Mouse (Mus musculus): ENCODE measurements around the gene Ppm1l. TPM values are rescaled to one million over a fixed set of nuclear protein-coding genes. Genes with fewer than 3 reads are reported as not detected.
A peak's percentile ranks its signal among the peaks of the same experiment; 100 is the strongest.

The Ppm1l gene
- polyA plus RNA-seq, 1 experiment, result 0.10 TPM

GRCm38 (mm10) chr3:69588101-69588760 is 271.6 kb downstream of the Ppm1l start:
- no peak overlapping the region for H3K4me3 ChIP-seq (replicated peaks)
- peaks cover 13% of the 10 kb centered on the region; the same call in 1 of the 2 replicates for H3K9me3 ChIP-seq
- H3K36me3 ChIP-seq (replicated peaks; ENCODE audit: low read length), result no peaks in the 10 kb centered on the region
- H3K27me3 ChIP-seq (replicated peaks), result no peaks in the 10 kb centered on the region
- TF ChIP-seq GATA1 (IDR thresholded peaks at IDR 0.05; ENCODE audit: borderline replicate concordance, low read length) (no peak), FLI1 (IDR thresholded peaks at IDR 0.05; ENCODE audit: low read length) (no peak)
- H3K4me1 ChIP-seq, result no peaks in the 10 kb centered on the region

DNA sequence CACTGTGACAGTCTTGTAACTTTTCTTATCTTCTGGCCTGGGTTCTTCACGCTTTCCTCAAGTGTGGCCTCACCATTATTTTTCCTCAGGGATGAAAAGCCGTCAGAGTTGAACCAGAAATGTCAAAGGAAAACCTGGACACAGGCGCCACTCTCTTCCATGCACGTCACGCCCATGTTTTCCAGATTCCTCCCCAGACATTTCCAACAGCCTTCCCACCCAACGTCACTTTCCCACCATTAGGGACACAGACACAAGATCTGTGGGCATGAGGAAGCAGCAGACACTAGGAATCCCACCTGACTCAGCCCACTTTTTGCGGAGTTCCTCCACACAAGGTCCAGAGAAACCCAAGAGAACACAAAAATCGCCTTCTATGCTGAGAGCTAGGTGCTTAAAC is 276.8 kb downstream of the Ppm1l start:
- TF ChIP-seq GATA1 (IDR thresholded peaks at IDR 0.05; ENCODE audit: borderline replicate concordance, low read length) (no peak), FLI1 (IDR thresholded peaks at IDR 0.05; ENCODE audit: low read length) (no peak)
- H3K36me3 ChIP-seq (replicated peaks; ENCODE audit: low read length), result no peaks in the 10 kb centered on the region
- H3K4me1 ChIP-seq, result peaks cover 4% of the 10 kb centered on the region; the same call in 1 of the 2 replicates
- peaks cover 16% of the 10 kb centered on the region for H3K27me3 ChIP-seq (replicated peaks)
- H3K4me3 ChIP-seq (replicated peaks), result no peak overlapping the region
- H3K9me3 ChIP-seq, result peaks cover 10% of the 10 kb centered on the region; the same call in 1 of the 2 replicates

DNA sequence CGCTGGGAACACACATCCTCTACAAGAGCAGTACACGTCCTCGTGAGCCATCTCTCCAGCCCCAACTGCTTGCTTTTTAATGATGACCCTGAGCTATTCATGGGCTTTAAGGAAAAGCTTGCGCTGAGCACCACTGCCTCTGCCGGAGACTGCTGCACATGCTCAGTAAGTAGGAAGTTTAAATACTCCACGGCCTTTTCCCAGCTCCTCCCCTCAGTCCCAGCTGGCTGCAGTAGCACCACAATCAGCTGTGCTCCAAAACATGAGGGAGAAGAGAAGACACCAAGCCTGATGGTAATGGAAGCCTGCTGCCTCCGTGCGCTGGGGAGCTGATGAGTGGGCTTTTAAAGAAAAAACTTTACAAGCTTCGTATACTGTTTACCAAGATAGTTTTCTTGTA is 277.4 kb downstream of the Ppm1l start:
- no peaks in the 10 kb centered on the region for H3K36me3 ChIP-seq (replicated peaks; ENCODE audit: low read length)
- peak overlapping the region; percentile 23 for H3K4me3 ChIP-seq (replicated peaks)
- H3K9me3 ChIP-seq, result peaks cover 10% of the 10 kb centered on the region; the same call in 1 of the 2 replicates
- peaks cover 9% of the 10 kb centered on the region; the same call in 1 of the 2 replicates for H3K4me1 ChIP-seq
- peaks cover 23% of the 10 kb centered on the region for H3K27me3 ChIP-seq (replicated peaks)
- no peak for TF ChIP-seq GATA1 (IDR thresholded peaks at IDR 0.05; ENCODE audit: borderline replicate concordance, low read length)
- no peak for TF ChIP-seq FLI1 (IDR thresholded peaks at IDR 0.05; ENCODE audit: low read length)

DNA sequence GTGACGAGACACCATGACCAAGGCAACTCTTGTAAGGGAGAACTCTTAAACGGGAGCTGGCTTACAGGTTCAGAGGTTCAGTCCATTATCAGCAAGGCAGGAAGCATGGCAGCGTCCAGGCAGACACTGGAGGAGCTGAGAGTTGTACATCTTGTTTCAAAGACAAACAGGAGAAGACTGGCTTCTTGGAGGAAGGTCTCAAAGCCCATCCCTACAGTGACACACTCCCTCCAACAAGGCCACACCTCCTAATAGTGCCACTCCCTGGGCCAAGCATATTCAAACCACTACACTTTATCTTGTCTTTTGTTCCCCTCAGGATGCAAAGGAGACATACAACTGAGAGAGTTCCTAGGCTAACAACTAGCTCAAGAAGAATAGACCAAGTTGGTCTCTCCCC is 279.5 kb downstream of the Ppm1l start:
- H3K36me3 ChIP-seq (replicated peaks; ENCODE audit: low read length), result no peaks in the 10 kb centered on the region
- 0 out of 2 replicates have a peak, but pooled peaks cover 3% of the 10 kb centered on the region for H3K9me3 ChIP-seq
- H3K4me3 ChIP-seq (replicated peaks), result no peak overlapping the region
- no peak for TF ChIP-seq FLI1 (IDR thresholded peaks at IDR 0.05; ENCODE audit: low read length)
- TF ChIP-seq GATA1 (IDR thresholded peaks at IDR 0.05; ENCODE audit: borderline replicate concordance, low read length), result no peak
- peaks cover 33% of the 10 kb centered on the region for H3K27me3 ChIP-seq (replicated peaks)
- peaks cover 9% of the 10 kb centered on the region; the same call in 1 of the 2 replicates for H3K4me1 ChIP-seq

- Histone ChIP-seq H3K27me3 (replicated peaks) (peaks cover 33% of the 10 kb centered on the region), H3K4me3 (replicated peaks) (no peak overlapping the region), H3K4me1 (peaks cover 9% of the 10 kb centered on the region; the same call in 1 of the 2 replicates), H3K9me3 (no peaks in the 10 kb centered on the region), H3K36me3 (replicated peaks; ENCODE audit: low read length) (no peaks in the 10 kb centered on the region)
- TF ChIP-seq FLI1 (IDR thresholded peaks at IDR 0.05; ENCODE audit: low read length) (no peak), GATA1 (IDR thresholded peaks at IDR 0.05; ENCODE audit: borderline replicate concordance, low read length) (no peak)
Observed at GRCm38 (mm10) chr3:69597211-69597610, 280.6 kb downstream of the Ppm1l start.

DNA sequence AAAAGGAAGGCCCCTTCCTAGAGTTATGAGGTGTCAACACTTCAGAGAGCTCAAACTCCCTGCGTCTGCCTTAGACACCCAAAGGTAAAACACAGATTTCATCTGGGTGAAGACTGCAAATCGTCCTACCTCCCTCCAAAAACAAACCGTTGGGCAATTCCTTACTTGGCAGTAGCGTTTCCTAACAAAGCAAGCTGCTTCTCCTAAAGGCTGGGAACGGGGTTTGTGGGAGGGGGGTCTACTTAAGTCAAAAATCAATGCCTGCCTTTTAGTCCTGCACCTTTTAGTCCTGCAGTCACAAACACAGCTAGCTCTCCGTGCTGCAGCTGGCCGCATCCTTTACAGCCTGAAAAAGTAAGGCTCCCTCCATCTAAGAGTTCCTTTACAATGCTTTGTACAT is 281.2 kb downstream of the Ppm1l start:
- Histone ChIP-seq H3K27me3 (replicated peaks) (peaks cover 33% of the 10 kb centered on the region), H3K4me3 (replicated peaks) (no peak overlapping the region), H3K4me1 (peaks cover 9% of the 10 kb centered on the region; the same call in 1 of the 2 replicates), H3K36me3 (replicated peaks; ENCODE audit: low read length) (no peaks in the 10 kb centered on the region), H3K9me3 (no peaks in the 10 kb centered on the region)
- TF ChIP-seq GATA1 (IDR thresholded peaks at IDR 0.05; ENCODE audit: borderline replicate concordance, low read length) (no peak), FLI1 (IDR thresholded peaks at IDR 0.05; ENCODE audit: low read length) (no peak)

GRCm38 (mm10) chr3:69598261-69599165 is 281.9 kb downstream of the Ppm1l start, which contains the start of gene B3galnt1:
Gene B3galnt1 (minus strand): TSS chr3:69598960.
- TF ChIP-seq FLI1 (IDR thresholded peaks at IDR 0.05; ENCODE audit: low read length), result no peak
- no peak for TF ChIP-seq GATA1 (IDR thresholded peaks at IDR 0.05; ENCODE audit: borderline replicate concordance, low read length)
- Histone ChIP-seq H3K4me3 (replicated peaks) (peak within 1 kb of the TSS; percentile 85), H3K9me3 (no peaks in the 10 kb centered on the region), H3K4me1 (peaks cover 9% of the 10 kb centered on the region; the same call in 1 of the 2 replicates), H3K36me3 (replicated peaks; ENCODE audit: low read length) (no peaks in the 10 kb centered on the region), H3K27me3 (replicated peaks) (peaks cover 34% of the 10 kb centered on the region)

GRCm38 (mm10) chr3:69599166-69599500 is 282.5 kb downstream of the Ppm1l start:
- Histone ChIP-seq H3K9me3 (no peaks in the 10 kb centered on the region), H3K4me1 (peaks cover 9% of the 10 kb centered on the region; the same call in 1 of the 2 replicates), H3K4me3 (replicated peaks) (peak overlapping the region; percentile 85), H3K36me3 (replicated peaks; ENCODE audit: low read length) (no peaks in the 10 kb centered on the region), H3K27me3 (replicated peaks) (peaks cover 33% of the 10 kb centered on the region)
- TF ChIP-seq FLI1 (IDR thresholded peaks at IDR 0.05; ENCODE audit: low read length) (no peak), GATA1 (IDR thresholded peaks at IDR 0.05; ENCODE audit: borderline replicate concordance, low read length) (no peak)

GRCm38 (mm10) chr3:69606923-69607322 is 290.3 kb downstream of the Ppm1l start:
- Histone ChIP-seq H3K4me1 (no peaks in the 10 kb centered on the region), H3K4me3 (replicated peaks) (no peak overlapping the region)

More at GRCm38 (mm10) chr3:69606923-69607322, 290.3 kb downstream of the Ppm1l start:
- peaks cover 1% of the 10 kb centered on the region for H3K27me3 ChIP-seq (replicated peaks)
- H3K9me3 ChIP-seq, result no peaks in the 10 kb centered on the region
- TF ChIP-seq FLI1 (IDR thresholded peaks at IDR 0.05; ENCODE audit: low read length) (no peak), GATA1 (IDR thresholded peaks at IDR 0.05; ENCODE audit: borderline replicate concordance, low read length) (no peak)
- H3K36me3 ChIP-seq (replicated peaks; ENCODE audit: low read length), result no peaks in the 10 kb centered on the region

All from megakaryocyte, embryonic 14.5 days (primary cell).